Mouse (Mus musculus) cortical plate, adult 2 months (tissue): ENCODE data around the gene Eif4g3. TPM values are rescaled to one million over a fixed set of nuclear protein-coding genes. Genes with fewer than 3 reads are reported as not detected.
"Not testable (repeated sequence)": the region's sequence is repeated elsewhere in the genome, so short reads cannot be mapped to it uniquely, and the experiment has no call there.

Experiments used
- H3K27ac ChIP-seq: fragments of 200-500 bp; 2 replicates; pipeline ENCODE4 v1.5.1; 2012; ENCODE audit warnings: low read length, control low read depth, inconsistent platforms; ENCODE audit not compliant: insufficient read depth
- H3K4me1 ChIP-seq: fragments of 200-500 bp; 2 replicates; pipeline ENCODE4 v1.6.1; 2011; ENCODE audit warnings: low read length; ENCODE audit not compliant: control insufficient read depth, insufficient read depth
- H3K4me3 ChIP-seq: fragments of 200-500 bp; 2 replicates; pipeline ENCODE4 v1.5.1; 2011; ENCODE audit warnings: mild to moderate bottlenecking, low read length, control low read depth; ENCODE audit not compliant: insufficient read depth
- CTCF ChIP-seq: fragments of 200-500 bp; IDR thresholded peaks from 2 replicates; pipeline ENCODE4 v1.5.1; 2011; ENCODE audit warnings: mild to moderate bottlenecking, control low read depth, low read length; ENCODE audit not compliant: insufficient read depth; ENCODE audit errors: extremely low read depth
- POLR2A ChIP-seq: fragments of 200-500 bp; IDR thresholded peaks from 2 replicates; pipeline ENCODE4 v1.6.1; 2011; ENCODE audit warnings: mild to moderate bottlenecking, low read length, control low read depth; ENCODE audit not compliant: insufficient read depth; ENCODE audit errors: extremely low read depth
- polyA plus RNA-seq: library from polyadenylated mRNA; depleted of rRNA; stranded (reverse); fragments of >200 nt; gene quantifications from 2 replicates; pipeline ENCODE4 v1.2.3, GENCODE M21; 2012

Gene Eif4g3
- polyA plus RNA-seq, 1 experiment: 148 TPM

DNA sequence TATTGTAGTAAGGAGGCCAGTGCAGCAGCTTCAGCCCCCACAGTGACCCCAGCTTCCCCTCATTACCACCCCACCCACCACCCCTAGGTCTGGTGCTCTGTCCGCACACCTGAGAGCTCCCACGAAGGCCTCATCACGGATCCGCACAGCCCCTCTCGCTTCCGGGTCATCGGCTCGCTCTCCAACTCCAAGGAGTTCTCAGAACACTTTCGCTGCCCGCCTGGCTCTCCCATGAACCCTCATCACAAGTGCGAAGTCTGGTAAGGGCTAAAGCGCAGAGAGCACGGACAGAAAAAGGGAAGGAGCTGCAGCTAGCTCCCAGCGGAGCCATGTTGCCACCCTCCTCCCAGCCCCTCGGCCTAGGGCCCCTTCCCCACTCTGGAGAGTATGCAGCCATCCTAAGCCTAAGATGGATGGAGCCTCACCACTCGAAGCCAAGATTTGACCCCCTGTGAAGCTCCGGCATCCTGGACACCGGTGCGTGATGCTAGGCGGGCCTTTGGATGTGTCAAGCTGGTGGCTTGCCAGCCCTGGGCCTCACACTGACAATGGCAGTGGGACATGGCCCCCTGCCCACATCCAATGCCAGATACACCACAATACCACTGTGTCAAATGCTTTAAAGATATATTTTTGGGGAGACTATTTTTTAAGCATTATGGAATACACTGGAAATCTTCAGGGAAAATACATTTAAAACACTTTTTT is 30.0 kb upstream of the Eif4g3 start:
- Histone ChIP-seq H3K4me1 (no peaks in the 10 kb centered on the region; the same call in 1 of the 2 replicates), H3K4me3 (no peak overlapping the region), H3K27ac (no peak overlapping the region)
- TF ChIP-seq CTCF: no peak
- no peak for TF ChIP-seq POLR2A

DNA sequence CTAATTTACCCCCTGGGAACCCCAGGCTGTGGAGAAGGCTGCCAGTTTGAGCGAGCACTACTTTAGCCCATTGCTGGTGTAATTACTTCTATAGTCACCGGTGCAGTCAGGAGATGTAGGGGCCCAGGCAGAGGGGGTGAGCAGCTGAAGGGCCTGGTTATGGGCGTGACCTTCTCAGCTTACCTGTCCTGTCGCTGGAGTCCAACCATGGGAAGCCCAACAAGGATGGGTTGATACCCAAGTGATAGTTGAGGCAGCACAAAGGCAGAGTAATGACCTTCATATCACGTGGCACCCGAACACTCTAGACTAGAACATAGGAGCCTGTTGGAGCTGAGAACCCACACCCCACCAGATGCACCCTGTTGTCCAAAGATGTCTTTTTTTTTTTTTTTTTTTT is 29.4 kb upstream of the Eif4g3 start:
- TF ChIP-seq CTCF (no peak), POLR2A (no peak)
- H3K27ac ChIP-seq: no peak overlapping the region

GRCm38 (mm10) chr4:137963881-137964584 is 28.8 kb upstream of the Eif4g3 start:
- Histone ChIP-seq H3K4me3 (no peak overlapping the region), H3K27ac (no peak overlapping the region), H3K4me1 (no peaks in the 10 kb centered on the region; the same call in 1 of the 2 replicates)
- peak; percentile 85 for TF ChIP-seq CTCF
- no peak for TF ChIP-seq POLR2A

More for the DNA sequence above, 29.4 kb upstream of the Eif4g3 start:
- no peaks in the 10 kb centered on the region; the same call in 1 of the 2 replicates for H3K4me1 ChIP-seq
- H3K4me3 ChIP-seq: no peak overlapping the region

- H3K4me1 ChIP-seq: no peaks in the 10 kb centered on the region; the same call in 1 of the 2 replicates
- H3K27ac ChIP-seq: no peak overlapping the region
- TF ChIP-seq CTCF (no peak), POLR2A (no peak)
- H3K4me3 ChIP-seq: no peak overlapping the region
Measured at GRCm38 (mm10) chr4:137964585-137964930, 28.3 kb upstream of the Eif4g3 start.

DNA sequence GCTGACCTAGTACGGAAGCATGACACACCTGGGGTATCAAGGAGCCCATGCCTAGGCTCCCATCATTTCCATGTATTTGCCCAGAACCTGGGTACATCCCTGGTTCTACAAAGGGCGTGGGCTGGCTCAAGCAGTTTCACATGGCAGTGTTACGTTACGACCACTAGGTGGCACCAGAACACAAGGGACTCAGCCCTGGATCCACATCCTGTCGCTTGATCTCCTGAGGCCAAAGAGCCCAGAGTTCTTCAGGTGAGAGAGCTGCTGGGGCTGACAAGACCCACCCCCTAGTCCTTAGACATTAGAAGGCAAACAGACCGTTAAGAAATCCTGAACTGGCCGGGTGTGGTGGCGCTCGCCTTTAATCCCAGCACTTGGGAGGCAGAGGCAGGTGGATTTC is 24.6 kb upstream of the Eif4g3 start:
- TF ChIP-seq CTCF (peak; percentile 99), POLR2A (no peak)
- no peak overlapping the region for H3K27ac ChIP-seq
- peaks cover 2% of the 10 kb centered on the region; the same call in 1 of the 2 replicates for H3K4me1 ChIP-seq

DNA sequence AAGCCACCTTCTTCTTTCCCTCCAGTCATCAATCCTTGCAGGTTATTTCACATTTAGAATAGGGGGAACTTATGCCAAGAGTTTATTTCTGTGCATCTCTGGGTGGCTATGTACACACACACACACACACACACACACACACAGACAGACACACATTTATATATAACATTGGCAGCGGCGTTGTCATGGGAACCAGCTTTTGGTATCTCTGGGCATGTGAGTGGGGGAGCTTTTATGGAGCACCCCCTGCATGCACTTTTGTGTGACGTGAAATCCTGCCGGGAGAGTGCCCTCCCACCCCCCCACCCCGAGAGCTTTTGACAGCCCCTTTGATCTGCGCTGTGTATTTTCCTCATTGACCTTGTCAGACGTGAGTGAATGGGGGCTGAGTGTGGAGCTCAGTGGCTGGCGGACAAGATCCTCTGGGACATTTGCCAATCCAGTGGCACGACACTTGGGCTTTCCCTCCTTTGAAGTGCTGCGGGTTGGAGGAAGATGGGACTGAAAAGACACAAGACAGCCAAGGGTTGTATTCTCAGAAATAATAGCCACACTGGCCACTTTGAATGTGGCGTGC is 22.1 kb upstream of the Eif4g3 start:
- not testable (repeated sequence) for H3K4me1 ChIP-seq, H3K27ac ChIP-seq, H3K4me3 ChIP-seq

More for the DNA sequence above, 24.6 kb upstream of the Eif4g3 start:
- H3K4me3 ChIP-seq: no peak overlapping the region

DNA sequence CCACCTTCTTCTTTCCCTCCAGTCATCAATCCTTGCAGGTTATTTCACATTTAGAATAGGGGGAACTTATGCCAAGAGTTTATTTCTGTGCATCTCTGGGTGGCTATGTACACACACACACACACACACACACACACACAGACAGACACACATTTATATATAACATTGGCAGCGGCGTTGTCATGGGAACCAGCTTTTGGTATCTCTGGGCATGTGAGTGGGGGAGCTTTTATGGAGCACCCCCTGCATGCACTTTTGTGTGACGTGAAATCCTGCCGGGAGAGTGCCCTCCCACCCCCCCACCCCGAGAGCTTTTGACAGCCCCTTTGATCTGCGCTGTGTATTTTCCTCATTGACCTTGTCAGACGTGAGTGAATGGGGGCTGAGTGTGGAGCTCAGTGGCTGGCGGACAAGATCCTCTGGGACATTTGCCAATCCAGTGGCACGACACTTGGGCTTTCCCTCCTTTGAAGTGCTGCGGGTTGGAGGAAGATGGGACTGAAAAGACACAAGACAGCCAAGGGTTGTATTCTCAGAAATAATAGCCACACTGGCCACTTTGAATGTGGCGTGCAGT is 17.9 kb upstream of the Eif4g3 start:
- not testable (repeated sequence) for H3K4me3 ChIP-seq, H3K4me1 ChIP-seq, H3K27ac ChIP-seq

- H3K4me3 ChIP-seq, H3K4me1 ChIP-seq, H3K27ac ChIP-seq: not testable (repeated sequence)
Measured at GRCm38 (mm10) chr4:137979066-137979644, 13.7 kb upstream of the Eif4g3 start.

- Histone ChIP-seq H3K4me3 (no peak overlapping the region), H3K4me1 (no peaks in the 10 kb centered on the region), H3K27ac (no peak overlapping the region)
- TF ChIP-seq CTCF: no peak
- no peak for TF ChIP-seq POLR2A
Measured at GRCm38 (mm10) chr4:137982869-137983268, 10.0 kb upstream of the Eif4g3 start.

DNA sequence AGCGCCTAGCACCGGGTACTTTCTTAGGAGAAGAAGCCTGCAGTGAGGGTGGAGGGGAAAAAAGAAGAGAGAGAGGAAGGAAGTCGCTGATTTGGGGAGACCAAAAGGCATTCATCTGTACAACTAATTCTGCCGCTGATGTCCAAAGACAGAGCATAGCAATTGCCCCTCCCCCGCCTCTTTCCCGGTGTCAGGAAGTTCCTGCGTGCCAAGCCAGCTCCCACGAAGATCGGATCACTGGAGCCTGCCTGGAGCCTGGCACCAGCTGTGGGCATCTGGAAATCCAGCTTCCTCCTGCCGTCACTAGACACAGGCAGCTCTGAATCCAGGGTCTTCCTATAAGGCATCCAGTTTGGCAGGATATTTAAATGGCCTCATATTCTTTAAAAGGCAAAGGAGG is 8.6 kb upstream of the Eif4g3 start:
- Histone ChIP-seq H3K27ac (no peak overlapping the region), H3K4me1 (no peaks in the 10 kb centered on the region), H3K4me3 (no peak overlapping the region)
- TF ChIP-seq POLR2A (no peak), CTCF (no peak)
